ENCODE assay signal across 20 mouse cellular contexts in the genomic region with DNA sequence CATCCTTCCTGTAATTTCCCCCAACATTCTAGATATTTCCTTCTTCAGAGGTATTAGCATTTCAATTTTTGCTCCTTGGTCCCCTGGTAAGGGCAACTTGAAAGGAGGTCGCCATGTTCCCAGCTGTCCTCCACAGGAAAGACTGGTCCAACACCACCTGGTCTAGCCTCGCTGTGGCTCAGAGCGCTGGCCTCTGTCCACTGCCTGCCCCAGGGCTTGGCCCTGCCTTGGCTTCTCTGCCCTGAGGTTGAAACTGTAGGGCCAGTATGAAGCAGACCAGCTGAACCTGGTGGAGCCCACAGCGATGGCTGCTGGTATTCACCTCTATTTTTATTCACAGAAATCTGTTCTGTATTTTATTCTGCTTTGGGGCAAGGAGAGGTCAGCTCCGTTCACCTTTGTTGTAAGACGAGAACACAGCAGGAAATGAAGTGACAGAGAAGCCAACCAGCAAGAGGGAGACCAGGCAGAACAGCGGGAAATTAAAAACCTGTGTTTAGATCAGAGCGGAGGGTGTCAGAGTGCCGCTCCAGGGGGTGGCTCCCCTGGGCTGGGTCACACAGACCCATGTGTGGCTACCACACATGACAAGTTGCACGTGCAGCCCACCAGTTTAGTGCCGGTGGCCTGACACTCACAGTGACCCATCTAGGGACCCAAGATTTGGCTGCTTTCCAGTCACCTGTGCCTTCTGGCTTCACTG.
DNase-seq lines count a peak whose midpoint lies in the region; ATAC-seq lines count a peak whose summit lies in the region.
"Had no signal": no experiment of that assay in that cellular context is flagged by ENCODE, and none has a peak within 500 bp of the region (broad histone marks: within the 10 kb centered on the region; RNA-seq: fewer than 3 reads in every experiment).

No protein-coding gene starts in this region.

- H3K4me2 ChIP-seq in liver, embryonic 12.5 days, result no peak overlapping the region
- H3K4me2 ChIP-seq: forebrain, embryonic 12.5 days; heart, embryonic 15.5 days; limb, embryonic 15.5 days; midbrain, embryonic 12.5 days; neural tube, embryonic 12.5 days had no signal

- no peak overlapping the region for H3K9ac ChIP-seq in liver, embryonic 12.5 days
- H3K9ac ChIP-seq: forebrain, embryonic 12.5 days; heart, embryonic 15.5 days; limb, embryonic 15.5 days; midbrain, embryonic 12.5 days; neural tube, embryonic 12.5 days had no signal

- no peaks in the 10 kb centered on the region for H3K36me3 ChIP-seq in liver, embryonic 12.5 days
- H3K36me3 ChIP-seq: forebrain, embryonic 12.5 days; heart, embryonic 15.5 days; limb, embryonic 15.5 days; midbrain, embryonic 12.5 days; neural tube, embryonic 12.5 days had no signal

- no peak overlapping the region for H3K4me3 ChIP-seq in liver, embryonic 12.5 days
- H3K4me3 ChIP-seq: forebrain, embryonic 12.5 days; heart, embryonic 15.5 days; limb, embryonic 15.5 days; midbrain, embryonic 12.5 days; neural tube, embryonic 12.5 days had no signal

- no peaks in the 10 kb centered on the region for H3K9me3 ChIP-seq in liver, embryonic 12.5 days (replicated peaks)
- H3K9me3 ChIP-seq: forebrain, embryonic 12.5 days; heart, embryonic 15.5 days; limb, embryonic 15.5 days; midbrain, embryonic 12.5 days; neural tube, embryonic 12.5 days had no signal

- H3K27me3 ChIP-seq in liver, embryonic 12.5 days (replicated peaks), result no peaks in the 10 kb centered on the region
- H3K27me3 ChIP-seq: forebrain, embryonic 12.5 days; heart, embryonic 15.5 days; midbrain, embryonic 12.5 days; neural tube, embryonic 12.5 days had no signal

- DNase-seq in heart, adult 11 months, result peak; percentile 80
- DNase-seq in heart, adult 18-20 months, result no peak
- DNase-seq in kidney, postnatal 10 days, result peak; percentile 8
- no peak for DNase-seq in kidney, adult 9 months
- DNase-seq in embryo, embryonic 11.5 days (ENCODE audit: low read depth, low spot score), result peak; percentile 5
- peak; percentile 24 for DNase-seq in hindlimb bud, embryonic 11.5 days (ENCODE audit: extremely low spot score, low read depth, low spot score)
- no peak for DNase-seq in thymus, postnatal 14 days
- DNase-seq: gastrocnemius, postnatal 14 days; heart, postnatal 4 days; right cerebral cortex, postnatal 4 days; thymus, postnatal 25 days had no signal

- H3K27ac ChIP-seq in liver, embryonic 12.5 days, result no peak overlapping the region
- H3K27ac ChIP-seq: forebrain, embryonic 12.5 days; heart, embryonic 15.5 days; hindbrain, postnatal 0 days; limb, embryonic 15.5 days; midbrain, embryonic 12.5 days; neural tube, embryonic 12.5 days; stomach, postnatal 0 days had no signal

- 56% methylated on average over 11 of the region's 11 CpGs for WGBS in liver, embryonic 12.5 days (ENCODE audit: insufficient replicate concordance)

- ATAC-seq in liver, embryonic 12.5 days, result no peak
- ATAC-seq: hindbrain, postnatal 0 days; lung, postnatal 0 days had no signal

- H3K4me1 ChIP-seq in liver, embryonic 12.5 days, result no peaks in the 10 kb centered on the region
- H3K4me1 ChIP-seq: forebrain, embryonic 12.5 days; heart, embryonic 15.5 days; limb, embryonic 15.5 days; midbrain, embryonic 12.5 days; neural tube, embryonic 12.5 days had no signal

Comparison
In these comparisons a context has a peak if more than half of its experiments do, and no peak if none do; other contexts are left out.
1. DNase-seq: peak in heart, adult 11 months (single experiment), kidney, postnatal 10 days (single experiment), embryo, embryonic 11.5 days (single experiment) and hindlimb bud, embryonic 11.5 days (single experiment); none in heart, adult 18-20 months (0 of 2), kidney, adult 9 months (single experiment) and thymus, postnatal 14 days (single experiment).